Mouse (Mus musculus) erythroid progenitor cell, adult 5-6 weeks (primary cell): ENCODE measurements around the gene Hoxb1. TPM values are rescaled to one million over a fixed set of nuclear protein-coding genes. Genes with fewer than 3 reads are reported as not detected.

Experiments used
- ATAC-seq: replicated peaks from 2 replicates; pipeline ENCODE4 v1.8.0; 2016; ENCODE audit warnings: moderate number of reproducible peaks, mild to moderate bottlenecking, moderate TSS enrichment, inconsistent platforms; ENCODE audit not compliant: poor library complexity, low FRiP score, severe bottlenecking
- total RNA-seq, 2 experiments: library from RNA; stranded (forward) in 1 of 2; stranded (reverse) in 1 of 2; fragments of 150-400 nt in 1 of 2; fragments of 186-747, 209-891 nt in 1 of 2; gene quantifications; 2 replicates each; pipeline versions ENCODE4 v1.2.3 to v1.2.4; 2015 to 2017; ENCODE audit warnings: low replicate concordance in 2 of 2

Hoxb1 gene
- total RNA-seq, 2 experiments from 2014 or later, result not detected

DNA sequence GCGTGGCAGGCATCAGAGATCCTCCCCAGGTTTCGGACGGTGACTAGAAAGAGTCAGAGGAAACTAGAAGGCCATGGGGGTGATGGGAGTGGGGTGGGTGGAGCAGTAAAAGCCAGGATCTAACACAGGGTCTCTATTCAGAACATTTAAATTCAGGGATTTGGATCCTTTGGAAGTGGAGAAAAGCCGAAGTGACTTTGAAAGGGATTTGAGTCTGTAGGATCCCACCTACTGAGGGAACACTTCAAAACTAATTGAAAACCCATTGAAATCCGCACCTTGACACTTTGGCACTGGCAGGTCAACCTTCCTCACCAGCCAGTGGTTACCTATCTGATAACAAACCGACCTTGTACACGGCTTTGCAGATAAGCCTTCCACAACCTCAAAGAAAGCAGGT is 9.3 kb downstream of the Hoxb1 start:
- ATAC-seq, result no peak

DNA sequence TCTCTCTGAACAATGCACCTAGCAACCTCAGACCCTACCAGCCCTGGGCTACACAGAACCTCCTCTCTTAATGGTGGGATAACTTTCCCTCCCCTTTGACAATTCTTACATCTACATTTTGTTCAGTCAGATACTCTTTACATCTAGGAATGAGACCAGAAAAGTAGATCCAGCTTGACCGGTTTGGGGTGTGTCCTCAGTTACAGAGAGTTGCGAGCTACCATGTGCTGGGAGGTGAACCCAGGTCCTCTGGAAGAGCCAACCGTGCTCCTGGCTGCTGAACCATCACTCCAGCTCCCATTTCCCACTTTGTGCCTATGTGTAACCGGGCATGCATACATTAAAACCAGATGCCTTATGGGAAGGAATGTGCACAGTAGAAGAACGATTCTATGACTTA is 17.8 kb downstream of the Hoxb1 start:
- ATAC-seq, result no peak

- no peak for ATAC-seq
Measured at GRCm38 (mm10) chr11:96387635-96388034, 22.1 kb downstream of the Hoxb1 start.

GRCm38 (mm10) chr11:96396772-96397626 is 31.4 kb downstream of the Hoxb1 start:
- ATAC-seq, result no peak

- ATAC-seq, result no peak
Measured at GRCm38 (mm10) chr11:96397806-96398335, 32.3 kb downstream of the Hoxb1 start.

DNA sequence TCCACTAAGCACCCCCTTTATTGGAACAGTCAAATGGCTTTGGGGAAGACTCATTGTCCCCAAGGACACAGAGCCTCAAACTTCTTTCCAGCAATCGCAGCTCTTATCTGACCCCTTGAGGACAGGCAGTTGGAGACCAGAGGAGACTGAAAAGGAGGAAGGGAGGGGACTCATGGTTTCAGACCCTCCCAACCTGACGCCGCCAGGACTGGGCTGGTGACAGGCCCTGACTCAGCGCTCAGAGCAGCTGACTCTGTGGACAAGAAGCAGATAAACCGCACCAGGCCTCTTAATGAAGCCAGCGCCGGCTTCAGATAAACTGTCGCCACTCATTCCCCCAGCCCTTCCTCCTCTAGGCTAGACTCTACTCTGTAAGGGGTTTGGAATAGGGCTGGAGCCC is 34.4 kb downstream of the Hoxb1 start:
- no peak for ATAC-seq

DNA sequence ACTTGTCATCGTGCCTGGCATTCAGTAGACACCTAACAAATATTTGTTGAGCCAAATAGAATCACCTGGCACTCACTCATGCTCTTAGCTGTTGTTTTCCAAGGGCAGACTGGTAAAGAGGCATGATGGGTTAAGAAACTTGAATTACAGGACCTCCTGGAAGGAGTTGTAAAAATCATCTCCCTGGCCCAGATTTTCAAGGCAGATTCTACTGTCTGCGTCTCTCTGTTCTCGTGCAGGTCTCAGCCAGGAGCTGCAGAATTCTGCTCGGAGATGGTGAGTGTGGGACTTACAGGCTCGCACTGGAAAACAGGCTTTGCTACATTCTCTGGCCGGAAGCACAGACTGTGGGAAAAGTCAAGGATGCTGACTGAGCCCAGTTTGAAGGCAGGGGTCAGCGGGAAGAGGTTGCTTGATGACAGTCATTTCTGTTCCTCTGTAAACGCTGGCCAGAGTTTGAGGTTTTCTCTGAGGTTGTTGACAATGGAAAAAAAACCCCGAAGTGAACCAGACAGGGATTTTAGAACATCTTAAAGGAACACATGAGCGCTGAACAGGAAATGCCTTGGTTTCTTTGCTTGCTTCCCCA is 38.6 kb downstream of the Hoxb1 start:
- ATAC-seq, result no peak

- no peak for ATAC-seq
Measured at GRCm38 (mm10) chr11:96404831-96405230, 39.3 kb downstream of the Hoxb1 start.

DNA sequence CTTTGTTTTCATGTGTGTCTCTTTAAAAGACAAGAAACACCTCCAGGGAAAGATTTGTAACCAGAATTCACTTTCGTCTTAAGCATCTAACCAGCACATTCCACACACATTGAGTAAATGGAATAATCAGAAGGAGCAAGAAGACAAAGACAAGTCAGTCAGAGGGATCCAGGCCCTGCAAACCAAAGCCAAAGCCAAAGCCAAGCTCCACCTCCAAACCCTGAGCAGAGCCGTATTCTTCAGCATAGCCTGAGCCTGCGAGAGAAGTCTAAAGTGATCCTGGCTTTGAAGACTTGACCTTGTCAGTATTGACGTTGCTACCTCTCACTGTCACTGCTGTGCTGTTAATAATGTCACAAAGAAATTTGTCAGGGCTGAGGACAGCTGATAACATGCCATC is 40.0 kb downstream of the Hoxb1 start:
- ATAC-seq, result no peak

- ATAC-seq, result no peak
Measured at GRCm38 (mm10) chr11:96407191-96408072, 41.9 kb downstream of the Hoxb1 start.

DNA sequence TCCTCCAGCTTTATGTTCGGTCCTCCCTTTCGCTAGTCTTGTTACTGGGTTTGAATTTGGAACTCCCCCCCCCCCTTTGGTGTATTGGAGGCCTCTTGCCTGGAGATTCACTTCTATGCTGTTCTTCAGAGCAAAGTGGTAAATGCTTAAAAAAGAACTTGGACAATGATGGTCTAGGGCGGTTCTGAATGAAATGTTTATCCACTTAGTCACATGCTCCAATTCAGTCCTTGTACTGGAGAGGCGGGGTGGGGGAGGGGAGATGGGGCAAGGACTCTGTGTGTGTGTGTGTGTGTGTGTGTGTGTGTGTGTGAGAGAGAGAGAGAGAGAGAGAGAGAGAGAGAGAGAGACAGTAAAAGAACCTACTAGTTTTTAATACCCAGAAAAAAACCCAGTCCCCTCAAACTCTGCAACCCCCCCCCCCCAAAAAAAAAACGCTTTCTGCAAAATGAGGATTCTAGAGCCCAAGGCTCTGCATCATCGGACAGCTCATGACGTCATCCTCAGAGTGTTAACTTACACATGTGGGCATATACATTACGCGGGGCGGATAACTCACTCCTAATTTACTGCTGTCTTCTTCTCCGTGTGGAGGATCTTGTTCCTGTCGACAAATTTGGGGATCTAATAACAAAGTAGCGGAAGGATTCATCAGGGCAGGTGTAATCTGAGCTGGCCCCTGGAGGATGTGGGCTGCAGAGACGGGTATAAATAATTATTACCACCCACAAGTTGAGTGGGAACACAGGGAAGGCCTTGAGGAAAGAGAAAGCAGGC is 42.9 kb downstream of the Hoxb1 start:
- no peak for ATAC-seq

DNA sequence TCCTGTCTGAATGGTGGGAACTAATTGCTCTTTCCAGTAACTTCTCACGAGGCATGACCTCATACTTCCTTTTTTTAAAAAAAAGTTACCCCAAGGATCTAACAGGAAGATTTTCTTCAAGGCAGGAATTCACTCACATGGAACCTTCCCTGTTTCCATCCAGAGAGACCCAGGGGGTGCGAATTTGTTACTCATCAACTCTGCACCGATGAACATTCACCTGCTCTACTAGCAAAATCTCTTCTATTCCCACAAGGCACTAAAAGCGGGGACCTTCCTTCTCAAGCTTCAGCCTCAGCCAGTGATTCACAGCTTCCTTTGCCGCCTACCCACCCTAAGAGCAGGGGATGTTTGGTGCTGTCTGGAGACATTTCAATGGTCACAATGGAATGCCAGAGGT is 45.5 kb downstream of the Hoxb1 start:
- no peak for ATAC-seq

GRCm38 (mm10) chr11:96411934-96412333 is 46.4 kb downstream of the Hoxb1 start:
- ATAC-seq, result no peak

DNA sequence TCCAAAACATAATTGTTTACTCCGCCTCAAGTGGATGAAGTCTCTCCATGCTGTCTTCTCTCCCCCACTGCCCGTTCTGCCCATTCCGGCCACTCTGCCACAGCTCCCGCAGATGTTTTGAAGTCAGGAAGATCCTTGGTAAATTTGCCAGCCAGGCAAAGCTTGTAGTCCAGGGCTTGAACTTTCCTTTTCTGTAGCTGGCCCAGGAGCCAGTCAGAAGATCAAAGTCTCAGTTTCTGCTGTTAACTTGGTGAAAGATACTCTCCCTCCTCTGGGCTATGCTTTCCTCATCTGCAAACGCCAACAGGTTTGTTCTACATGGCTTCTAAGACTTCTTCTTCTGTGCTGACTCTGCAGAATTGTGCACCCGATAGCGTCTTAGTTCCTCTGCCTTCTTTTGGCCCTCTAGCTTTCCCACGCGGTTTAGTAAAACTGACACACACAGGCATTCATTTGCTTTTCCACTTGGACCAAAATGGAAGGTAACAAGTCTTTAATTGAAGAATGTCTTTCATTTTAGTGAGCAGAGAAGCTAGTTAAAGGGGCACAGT is 47.5 kb downstream of the Hoxb1 start:
- no peak for ATAC-seq

DNA sequence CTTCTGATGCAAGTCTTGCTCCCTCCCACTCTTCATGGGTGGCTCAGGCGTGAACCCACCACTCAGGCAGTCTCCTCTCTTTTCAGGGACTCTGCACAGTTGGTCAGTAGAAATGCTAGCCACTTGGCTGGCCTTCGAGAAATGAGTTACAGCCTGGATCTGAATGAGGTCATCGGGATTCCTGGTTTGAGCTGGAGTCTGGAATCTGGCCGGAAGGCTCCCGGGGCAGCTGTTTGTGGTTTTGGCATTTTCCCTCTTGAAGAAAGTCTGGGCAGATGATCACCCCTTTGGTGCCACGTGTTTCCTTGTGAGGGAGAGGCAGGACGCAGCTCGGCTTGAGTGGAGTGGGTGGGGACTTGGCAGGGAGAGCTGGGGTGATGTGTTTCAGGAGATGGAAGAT is 48.0 kb downstream of the Hoxb1 start:
- ATAC-seq, result no peak

DNA sequence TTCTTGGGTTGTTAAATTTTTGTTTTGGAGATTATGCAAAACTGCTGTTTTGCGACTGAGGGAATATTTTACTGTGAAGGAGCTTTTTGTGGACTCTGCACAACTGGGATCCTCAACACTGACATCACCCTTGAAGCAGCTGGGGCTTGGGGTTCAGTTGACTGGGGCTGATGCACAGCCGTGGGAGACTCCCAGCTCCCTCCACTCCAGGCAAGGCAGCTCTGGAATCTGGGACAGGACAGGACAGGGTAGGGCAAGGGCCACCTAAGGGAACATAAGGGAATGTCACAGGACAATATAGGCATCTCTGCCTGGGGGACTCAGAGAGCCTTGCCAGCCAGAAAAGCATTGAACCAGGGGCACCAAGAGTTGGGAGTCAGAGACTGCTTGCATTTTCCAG is 48.5 kb downstream of the Hoxb1 start:
- no peak for ATAC-seq
